Mouse (Mus musculus) C2C12 (cell line): ENCODE results near the gene Glce. TPM values are rescaled to one million over a fixed set of nuclear protein-coding genes. Genes with fewer than 3 reads are reported as not detected.

Experiments
- H3K27me3 ChIP-seq: one replicate; pipeline ENCODE4 v1.6.1; 2011; ENCODE audit not compliant: control insufficient read depth, insufficient read depth, insufficient read length
- H3K36me3 ChIP-seq: one replicate; pipeline ENCODE4 v1.6.1; 2011; ENCODE audit not compliant: control insufficient read depth, insufficient read depth
- H3K4me3 ChIP-seq: one replicate; pipeline ENCODE4 v1.5.1; 2011; ENCODE audit warnings: mild to moderate bottlenecking, control low read depth; ENCODE audit not compliant: poor library complexity, insufficient read depth, severe bottlenecking
- H3K79me2 ChIP-seq: one replicate; pipeline ENCODE4 v1.6.1; 2011; ENCODE audit not compliant: control insufficient read depth, insufficient read depth
- H3K79me3 ChIP-seq: one replicate; pipeline ENCODE4 v1.6.1; 2011; ENCODE audit warnings: low read depth, control low read depth
- H3ac ChIP-seq: one replicate; pipeline ENCODE3; 2011; ENCODE audit warnings: low read depth; ENCODE audit not compliant: control insufficient read depth, insufficient read length
- CEBPB ChIP-seq: IDR thresholded peaks from one replicate; pipeline ENCODE4 v1.6.1; 2011; ENCODE audit warnings: low read depth, mild to moderate bottlenecking, control low read depth, moderate library complexity
- CTCF ChIP-seq: IDR thresholded peaks from one replicate; pipeline ENCODE4 v1.5.1; 2011; ENCODE audit not compliant: control insufficient read depth, insufficient read depth, insufficient read length
- FOSL1 ChIP-seq: IDR thresholded peaks from one replicate; pipeline ENCODE4 v1.8.0; 2011; ENCODE audit warnings: mild to moderate bottlenecking, low read length; ENCODE audit not compliant: poor library complexity, insufficient read depth, severe bottlenecking
- MAX ChIP-seq: IDR thresholded peaks from one replicate; pipeline ENCODE4 v1.6.1; 2011; ENCODE audit warnings: mild to moderate bottlenecking, control low read depth
- MYOD1 ChIP-seq: IDR thresholded peaks from one replicate; pipeline ENCODE4 v1.6.1; 2011; ENCODE audit warnings: low read depth; ENCODE audit not compliant: control insufficient read depth, insufficient read length
- MYOG ChIP-seq: IDR thresholded peaks from one replicate; pipeline ENCODE4 v1.6.1; 2011; ENCODE audit not compliant: control insufficient read depth, insufficient read length; ENCODE audit errors: extremely low read depth
- USF1 ChIP-seq: IDR thresholded peaks from one replicate; pipeline ENCODE4 v1.6.1; 2011; ENCODE audit warnings: low read depth, mild to moderate bottlenecking, control low read depth, moderate library complexity
- long read RNA-seq, 2 experiments: library from polyadenylated mRNA; unstranded; transcript quantifications; one replicate each; pipeline ENCODE4 v2.0.0; 2019 to 2020
- polyA plus RNA-seq: library from polyadenylated mRNA; unstranded; fragments of >200 nt; fragmentation: generic; extraction: Trizol; gene quantifications from one replicate; pipeline ENCODE4 v1.2.1, GENCODE M21; 2012; ENCODE audit warnings: missing spikeins

Gene Glce
- 10.1 TPM for polyA plus RNA-seq
- long read RNA-seq, experiment 1, full-length matches to known transcripts, result 6 of 13 reads
- long read RNA-seq, experiment 1, partial matches to known transcripts, result 1 of 13 reads
- long read RNA-seq, experiment 1, other reads (novel, unspliced or antisense), result 6 of 13 reads
- long read RNA-seq, experiment 2, full-length matches to known transcripts, result 211 of 234 reads
- long read RNA-seq, experiment 2, partial matches to known transcripts, result 11 of 234 reads
- long read RNA-seq, experiment 2, other reads (novel, unspliced or antisense), result 12 of 234 reads

- Histone ChIP-seq H3K79me2 (peaks cover 46% of the 10 kb centered on the region), H3K36me3 (no peaks in the 10 kb centered on the region), H3K4me3 (peak within 1 kb of the TSS; percentile 74), H3K27me3 (no peaks in the 10 kb centered on the region), H3K79me3 (peaks cover 18% of the 10 kb centered on the region), H3ac (peak within 1 kb of the TSS; percentile 78)
- TF ChIP-seq USF1 (no peak), FOSL1 (no peak), MYOD1 (no peak), MAX (no peak), MYOG (no peak), CEBPB (no peak), CTCF (no peak)
Measured at GRCm38 (mm10) chr9:62122508-62123215, at the start of gene Glce. Gene Glce, minus strand, starts transcription at chr9:62122655.

DNA sequence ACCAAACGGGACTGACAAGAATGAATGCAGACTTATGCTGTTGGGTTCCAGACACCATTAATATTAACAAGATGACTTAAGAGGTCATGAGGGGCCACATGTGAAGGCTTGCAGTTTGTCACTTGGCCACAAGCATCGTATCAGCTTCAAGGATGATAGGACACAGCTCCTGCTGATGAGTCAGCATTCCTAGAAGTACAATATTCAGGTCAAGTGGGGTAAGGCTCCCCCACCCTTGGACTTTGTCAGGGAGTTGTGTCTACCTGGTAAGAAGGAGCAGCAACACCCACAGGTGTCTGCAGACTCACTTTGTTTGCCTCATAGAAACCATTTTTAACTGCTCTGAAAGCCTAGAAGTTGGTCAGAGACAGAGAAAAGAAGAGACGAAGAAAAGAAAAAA lies 49.8 kb upstream of the Glce start:
- Histone ChIP-seq H3K79me3 (no peaks in the 10 kb centered on the region), H3K4me3 (no peak overlapping the region), H3ac (no peak overlapping the region), H3K27me3 (no peaks in the 10 kb centered on the region), H3K36me3 (no peaks in the 10 kb centered on the region), H3K79me2 (no peaks in the 10 kb centered on the region)
- no peak for TF ChIP-seq CTCF
- TF ChIP-seq USF1, result no peak
- no peak for TF ChIP-seq MYOD1
- TF ChIP-seq MAX, result no peak
- no peak for TF ChIP-seq CEBPB
- no peak for TF ChIP-seq FOSL1
- TF ChIP-seq MYOG, result no peak

DNA sequence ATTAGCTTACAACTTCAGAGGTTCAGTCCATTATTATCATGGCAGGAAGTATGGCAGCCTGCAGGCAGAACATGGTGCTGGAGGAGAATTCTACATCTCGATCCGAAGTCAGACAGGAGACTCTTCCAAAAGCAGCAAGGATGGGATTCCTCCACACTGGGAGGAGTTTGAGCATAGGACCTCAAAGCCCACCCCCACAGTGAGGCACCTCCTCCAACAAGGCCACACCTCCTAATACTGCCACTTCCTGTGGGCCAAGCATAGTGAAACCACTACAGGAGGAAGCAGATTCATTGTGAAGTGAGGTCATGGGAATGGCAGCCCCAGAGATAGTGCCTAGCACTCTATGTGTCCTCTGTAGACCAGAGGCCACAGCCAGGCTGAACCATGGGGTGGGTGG lies 48.5 kb upstream of the Glce start:
- no peaks in the 10 kb centered on the region for H3K79me3 ChIP-seq
- no peak overlapping the region for H3ac ChIP-seq
- no peak for TF ChIP-seq MYOD1
- TF ChIP-seq CEBPB, result no peak
- no peak for TF ChIP-seq MYOG
- TF ChIP-seq FOSL1, result no peak
- no peak for TF ChIP-seq MAX
- TF ChIP-seq CTCF, result no peak
- no peak for TF ChIP-seq USF1
- no peaks in the 10 kb centered on the region for H3K79me2 ChIP-seq
- peaks cover 3% of the 10 kb centered on the region for H3K27me3 ChIP-seq
- H3K4me3 ChIP-seq, result no peak overlapping the region
- no peaks in the 10 kb centered on the region for H3K36me3 ChIP-seq

- Histone ChIP-seq H3K36me3 (no peaks in the 10 kb centered on the region), H3K4me3 (no peak overlapping the region), H3ac (no peak overlapping the region), H3K79me3 (no peaks in the 10 kb centered on the region), H3K27me3 (peaks cover 3% of the 10 kb centered on the region), H3K79me2 (no peaks in the 10 kb centered on the region)
- no peak for TF ChIP-seq MYOD1
- TF ChIP-seq CTCF, result no peak
- no peak for TF ChIP-seq CEBPB
- no peak for TF ChIP-seq MYOG
- no peak for TF ChIP-seq USF1
- TF ChIP-seq FOSL1, result no peak
- TF ChIP-seq MAX, result no peak
Measured at GRCm38 (mm10) chr9:62166621-62167020, 44.2 kb upstream of the Glce start.

GRCm38 (mm10) chr9:62166186-62166585 lies 43.7 kb upstream of the Glce start:
- Histone ChIP-seq H3K27me3 (peaks cover 3% of the 10 kb centered on the region), H3ac (no peak overlapping the region), H3K79me2 (no peaks in the 10 kb centered on the region), H3K36me3 (no peaks in the 10 kb centered on the region), H3K79me3 (no peaks in the 10 kb centered on the region), H3K4me3 (no peak overlapping the region)
- TF ChIP-seq CTCF (no peak), CEBPB (no peak), MYOG (no peak), USF1 (no peak), MYOD1 (peak; percentile 97)
